Mouse (Mus musculus) liver, adult 2 months (tissue): ENCODE measurements around the gene Add3. TPM values are rescaled to one million over a fixed set of nuclear protein-coding genes. Genes with fewer than 3 reads are reported as not detected.

Source experiments
- DNase-seq: peaks from one replicate; pipeline ENCODE4 v3.0.0-alpha.2; 2011; ENCODE audit warnings: low read depth, low spot score; ENCODE audit errors: extremely low read depth
- H3K27ac ChIP-seq: fragments of 200-500 bp; replicated peaks from 2 replicates; pipeline ENCODE4 v1.5.1; 2012; ENCODE audit warnings: low read depth, mild to moderate bottlenecking, control low read depth, inconsistent platforms, low read length; ENCODE audit not compliant: insufficient read depth
- H3K27me3 ChIP-seq: fragments of 200-500 bp; 2 replicates; pipeline ENCODE4 v1.6.1; 2012; ENCODE audit warnings: mild to moderate bottlenecking, moderate library complexity, low read length, inconsistent platforms; ENCODE audit not compliant: control insufficient read depth, insufficient read depth
- H3K36me3 ChIP-seq: fragments of 200-500 bp; 2 replicates; pipeline ENCODE4 v1.6.1; 2012; ENCODE audit warnings: low read length, inconsistent platforms; ENCODE audit not compliant: control insufficient read depth, insufficient read depth
- H3K4me1 ChIP-seq: fragments of 200-500 bp; 2 replicates; pipeline ENCODE4 v1.6.1; 2011; ENCODE audit warnings: low read length; ENCODE audit not compliant: control insufficient read depth, insufficient read depth
- H3K4me3 ChIP-seq: fragments of 200-500 bp; 2 replicates; pipeline ENCODE4 v1.5.1; 2011; ENCODE audit warnings: low read depth, mild to moderate bottlenecking, control low read depth, low read length, moderate library complexity; ENCODE audit not compliant: insufficient read depth
- H3K79me2 ChIP-seq: fragments of 200-500 bp; 2 replicates; pipeline ENCODE4 v1.6.1; 2012; ENCODE audit warnings: inconsistent platforms, mild to moderate bottlenecking, low read length, moderate library complexity; ENCODE audit not compliant: control insufficient read depth, insufficient read depth
- H3K9ac ChIP-seq: fragments of 200-500 bp; 2 replicates; pipeline ENCODE4 v1.6.1; 2012; ENCODE audit warnings: low read depth, mild to moderate bottlenecking, control low read depth, inconsistent platforms, low read length
- CTCF ChIP-seq: fragments of 200-500 bp; IDR thresholded peaks from 2 replicates; pipeline ENCODE4 v1.5.1; 2011; ENCODE audit warnings: low read depth, low read length, control low read depth
- POLR2A ChIP-seq: fragments of 200-500 bp; IDR thresholded peaks from 2 replicates; pipeline ENCODE4 v1.6.1; 2011; ENCODE audit warnings: low read length, control low read depth; ENCODE audit not compliant: insufficient read depth; ENCODE audit errors: extremely low read depth
- WGBS: fragments of 180-500 bp; shearing (Covaris S2); methylation state at CpG from one replicate; pipeline ENCODE4 v1.1.7; 2018; 5-methylcytosine and 5-hydroxymethylcytosine counted together
- polyA plus RNA-seq: library from polyadenylated mRNA; depleted of rRNA; stranded (reverse); fragments of >200 nt; gene quantifications from 2 replicates; pipeline ENCODE4 v1.2.3, GENCODE M21; 2012
- total RNA-seq: library from RNA; depleted of rRNA; stranded (reverse); fragments of >200 nt; gene quantifications from 2 replicates; pipeline ENCODE4 v1.2.3, GENCODE M21; 2014

Add3 gene
- total and polyA plus RNA-seq, 2 experiments = 4.3 to 12.1 TPM

DNA sequence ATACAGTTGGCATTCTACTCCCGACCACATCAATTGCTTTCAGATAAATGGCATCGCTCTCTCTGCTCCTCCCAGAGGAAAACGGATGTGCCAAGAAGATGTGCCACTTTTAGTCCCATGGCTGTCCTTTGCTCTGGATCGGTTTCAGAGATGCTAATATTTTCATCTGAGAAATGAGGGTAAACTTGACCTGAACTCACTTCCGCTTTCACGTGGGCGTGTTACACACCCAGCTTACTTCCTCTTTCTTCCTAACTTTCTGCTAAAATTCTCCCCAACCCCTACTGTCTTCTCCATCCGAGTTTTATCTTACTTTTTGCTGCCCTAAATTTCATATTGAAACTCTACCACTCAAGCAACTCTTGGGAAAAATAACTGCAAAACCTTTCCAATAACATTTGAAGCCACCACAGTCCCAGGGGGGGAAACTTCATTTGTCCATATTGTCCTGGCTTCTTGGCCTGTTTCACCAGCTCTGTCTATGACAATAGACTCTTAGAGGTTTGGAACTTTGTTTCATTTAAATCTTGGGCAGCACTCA, 20.9 kb upstream of the Add3 start:
- H3K27ac ChIP-seq = no peak overlapping the region
- no peaks in the 10 kb centered on the region for H3K27me3 ChIP-seq
- no peak overlapping the region for H3K9ac ChIP-seq
- H3K79me2 ChIP-seq = no peaks in the 10 kb centered on the region
- no peaks in the 10 kb centered on the region for H3K36me3 ChIP-seq
- no peaks in the 10 kb centered on the region for H3K4me1 ChIP-seq
- no peak overlapping the region for H3K4me3 ChIP-seq
- DNase-seq = no peak
- 72% methylated on average over 8 of the region's 8 CpGs for WGBS
- no peak for TF ChIP-seq CTCF
- TF ChIP-seq POLR2A = no peak

DNA sequence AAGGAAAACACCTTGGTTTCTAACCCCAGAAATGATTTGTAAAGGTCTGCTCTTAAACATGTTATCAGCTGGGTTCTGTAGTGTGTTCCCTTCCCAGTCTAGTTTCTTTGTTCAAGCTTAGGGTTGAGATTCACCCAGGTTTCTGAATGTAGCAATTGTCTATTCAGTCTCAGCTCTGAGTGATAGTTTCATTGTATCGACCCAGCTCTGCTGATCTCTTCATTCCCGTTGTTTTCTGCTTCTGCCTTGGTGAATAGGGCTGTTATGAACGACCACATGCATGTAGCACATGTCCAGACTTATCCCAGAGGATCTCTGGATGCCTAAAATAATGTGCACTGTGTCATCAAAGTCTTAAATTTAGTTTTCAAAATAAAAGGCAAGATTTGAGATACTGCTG, 19.8 kb upstream of the Add3 start:
- TF ChIP-seq POLR2A (no peak), CTCF (no peak)
- Histone ChIP-seq H3K79me2 (no peaks in the 10 kb centered on the region), H3K27ac (no peak overlapping the region), H3K4me3 (no peak overlapping the region), H3K9ac (no peak overlapping the region), H3K4me1 (no peaks in the 10 kb centered on the region), H3K27me3 (no peaks in the 10 kb centered on the region), H3K36me3 (no peaks in the 10 kb centered on the region)
- DNase-seq = no peak
- WGBS = 86% methylated on average over 3 of the region's 3 CpGs

DNA sequence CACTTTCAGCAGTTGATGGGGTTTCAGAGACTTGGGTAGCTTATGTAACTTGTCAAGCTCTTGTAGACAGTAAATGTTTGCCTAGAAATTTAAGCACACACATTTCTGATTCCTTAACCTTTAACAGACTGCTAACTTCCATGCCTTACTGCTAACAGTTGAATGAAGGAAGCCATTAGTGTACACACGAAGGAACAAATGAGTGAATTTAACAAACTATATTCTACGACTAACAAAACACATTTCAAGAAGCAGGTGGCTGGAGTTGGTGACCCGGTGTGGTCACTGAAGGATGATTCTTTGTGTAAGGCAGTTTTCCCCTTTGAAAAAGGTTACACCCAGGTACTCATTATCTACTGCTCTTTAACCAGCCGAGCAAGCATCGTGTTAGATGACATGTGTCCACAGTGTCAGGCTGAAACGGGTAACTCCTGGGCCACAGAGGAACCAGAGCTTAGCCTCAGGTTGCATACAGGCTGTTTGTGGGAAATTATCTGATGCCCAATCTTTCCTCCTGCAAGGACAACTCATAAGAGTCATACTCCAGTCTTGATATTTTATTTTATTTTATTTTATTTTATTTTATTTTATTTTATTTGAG, 17.5 kb upstream of the Add3 start:
- Histone ChIP-seq H3K9ac (no peak overlapping the region), H3K36me3 (no peaks in the 10 kb centered on the region), H3K27me3 (no peaks in the 10 kb centered on the region; the same call in 1 of the 2 replicates), H3K79me2 (no peaks in the 10 kb centered on the region), H3K4me1 (no peaks in the 10 kb centered on the region), H3K4me3 (no peak overlapping the region), H3K27ac (no peak overlapping the region)
- WGBS = 69% methylated on average over 6 of the region's 6 CpGs
- TF ChIP-seq CTCF (no peak), POLR2A (no peak)
- DNase-seq = no peak

DNA sequence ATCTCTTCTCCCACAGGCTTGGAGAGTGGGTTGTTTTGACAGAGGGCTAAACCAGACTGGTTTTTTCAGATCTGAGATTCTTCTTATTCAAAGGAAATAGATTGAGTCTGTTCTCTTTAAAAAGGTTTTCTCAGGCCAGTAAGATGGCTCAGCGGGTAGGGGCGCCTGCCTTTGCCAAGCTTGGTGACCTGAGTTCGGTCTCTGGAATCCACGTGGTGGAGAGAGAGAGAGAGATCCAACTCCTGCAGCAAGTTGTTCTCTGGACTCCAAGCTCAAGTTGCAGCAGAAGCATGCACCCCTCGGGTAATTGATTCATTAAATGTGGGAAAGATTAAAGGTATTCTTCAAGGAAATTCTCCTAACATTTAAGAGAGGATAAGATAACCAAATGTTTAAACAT, 16.9 kb upstream of the Add3 start:
- TF ChIP-seq CTCF (no peak), POLR2A (no peak)

DNA sequence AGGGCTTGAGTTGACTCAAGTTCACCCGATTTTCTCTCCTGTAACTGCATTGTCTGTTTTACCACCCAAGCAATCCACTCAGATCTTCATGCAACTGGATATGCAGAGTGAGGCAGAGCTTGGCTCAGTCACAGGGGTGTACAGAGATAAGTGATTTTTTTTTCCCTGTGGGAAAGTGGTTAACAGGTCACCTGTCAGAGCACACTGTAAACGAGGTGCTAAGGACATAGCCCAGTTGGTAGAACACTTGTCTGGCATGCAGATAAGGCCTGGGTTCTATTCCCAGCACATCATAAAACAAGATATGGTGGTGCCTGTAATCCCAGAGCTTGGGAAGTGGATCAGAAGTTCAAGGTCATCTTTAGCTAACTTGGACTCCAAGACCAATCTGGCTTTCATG, 14.6 kb upstream of the Add3 start:
- TF ChIP-seq POLR2A (no peak), CTCF (no peak)
- Histone ChIP-seq H3K27ac (no peak overlapping the region), H3K27me3 (no peaks in the 10 kb centered on the region; the same call in 1 of the 2 replicates), H3K36me3 (no peaks in the 10 kb centered on the region), H3K4me3 (no peak overlapping the region), H3K9ac (no peak overlapping the region), H3K79me2 (no peaks in the 10 kb centered on the region), H3K4me1 (no peaks in the 10 kb centered on the region)
- 85% methylated on average over 2 of the region's 2 CpGs for WGBS
- DNase-seq = no peak

More for the DNA sequence above, 16.9 kb upstream of the Add3 start:
- Histone ChIP-seq H3K4me1 (no peaks in the 10 kb centered on the region), H3K27me3 (no peaks in the 10 kb centered on the region; the same call in 1 of the 2 replicates), H3K9ac (no peak overlapping the region), H3K4me3 (no peak overlapping the region), H3K79me2 (no peaks in the 10 kb centered on the region), H3K36me3 (no peaks in the 10 kb centered on the region), H3K27ac (no peak overlapping the region)
- DNase-seq = no peak
- WGBS = 60% methylated on average over 5 of the region's 5 CpGs

DNA sequence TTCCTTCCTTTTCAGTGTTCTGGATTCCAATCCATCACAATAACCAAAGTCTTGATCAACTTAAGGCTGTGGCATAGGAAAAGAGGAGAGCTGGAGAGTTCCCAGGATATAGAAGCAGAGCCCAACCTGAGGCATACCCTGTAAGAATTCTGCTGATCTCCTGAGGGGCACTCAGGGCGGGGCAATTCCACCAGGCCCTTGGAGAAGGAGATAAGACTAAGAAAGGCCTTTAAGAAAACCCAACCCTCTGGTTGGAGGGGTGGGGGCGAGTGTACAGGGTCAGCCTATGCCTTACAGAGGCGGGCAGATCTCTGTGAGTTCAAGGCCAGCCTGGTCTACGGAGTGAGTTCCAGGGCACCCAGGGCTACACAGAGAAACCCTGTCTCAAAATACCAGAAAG, 13.7 kb upstream of the Add3 start:
- no peaks in the 10 kb centered on the region for H3K36me3 ChIP-seq
- no peaks in the 10 kb centered on the region for H3K4me1 ChIP-seq
- WGBS = 95% methylated on average over 3 of the region's 4 CpGs
- no peak overlapping the region for H3K9ac ChIP-seq
- H3K27me3 ChIP-seq = no peaks in the 10 kb centered on the region; the same call in 1 of the 2 replicates
- DNase-seq = no peak
- H3K4me3 ChIP-seq = no peak overlapping the region
- TF ChIP-seq CTCF = no peak
- TF ChIP-seq POLR2A = no peak
- no peaks in the 10 kb centered on the region for H3K79me2 ChIP-seq
- H3K27ac ChIP-seq = no peak overlapping the region
